Mouse (Mus musculus): ENCODE results near the gene H2-Oa.

The H2-Oa gene

DNA sequence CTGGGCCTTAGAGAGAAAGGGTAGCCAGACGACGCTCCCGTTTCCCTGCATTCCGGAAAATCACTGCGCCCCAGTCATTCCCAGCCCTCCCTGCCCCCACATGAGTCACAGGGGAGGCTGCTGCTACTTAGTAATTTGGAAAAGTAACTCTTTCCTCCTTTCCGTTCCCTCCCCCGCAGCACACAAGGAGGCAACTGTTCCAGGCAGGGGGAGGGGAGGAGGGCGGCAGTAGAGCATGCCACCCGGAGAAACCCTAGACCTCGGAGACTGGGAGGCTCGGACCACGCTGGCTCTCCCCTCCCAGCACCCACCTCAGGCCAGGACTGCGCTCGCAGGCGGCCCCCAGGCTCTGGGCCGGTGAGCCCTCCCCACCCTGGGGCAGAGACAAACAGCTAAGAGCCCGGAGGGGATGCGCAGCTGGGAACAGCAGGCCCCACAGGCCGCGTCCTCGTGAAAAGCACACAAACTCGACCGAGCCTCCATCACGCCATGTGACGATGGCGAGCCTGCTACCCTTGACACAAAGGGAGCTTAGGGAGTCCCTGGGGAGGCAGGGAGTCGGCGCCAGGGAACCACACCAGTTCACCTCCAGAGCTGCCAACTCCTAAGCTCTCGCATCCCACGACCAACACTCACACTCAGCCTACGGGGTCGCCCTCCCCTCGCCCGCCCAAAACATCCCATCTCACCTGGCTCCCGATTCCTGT is 29.2 kb downstream of the H2-Oa start:
- in situ Hi-C loops (cut with MboI; ENCODE audit: low sequenced_read_pairs): no loop called here

GRCm38 (mm10) chr17:34121879-34122187 is 29.7 kb downstream of the H2-Oa start:
- in situ Hi-C loops (cut with MboI; ENCODE audit: low sequenced_read_pairs): no loop called here

DNA sequence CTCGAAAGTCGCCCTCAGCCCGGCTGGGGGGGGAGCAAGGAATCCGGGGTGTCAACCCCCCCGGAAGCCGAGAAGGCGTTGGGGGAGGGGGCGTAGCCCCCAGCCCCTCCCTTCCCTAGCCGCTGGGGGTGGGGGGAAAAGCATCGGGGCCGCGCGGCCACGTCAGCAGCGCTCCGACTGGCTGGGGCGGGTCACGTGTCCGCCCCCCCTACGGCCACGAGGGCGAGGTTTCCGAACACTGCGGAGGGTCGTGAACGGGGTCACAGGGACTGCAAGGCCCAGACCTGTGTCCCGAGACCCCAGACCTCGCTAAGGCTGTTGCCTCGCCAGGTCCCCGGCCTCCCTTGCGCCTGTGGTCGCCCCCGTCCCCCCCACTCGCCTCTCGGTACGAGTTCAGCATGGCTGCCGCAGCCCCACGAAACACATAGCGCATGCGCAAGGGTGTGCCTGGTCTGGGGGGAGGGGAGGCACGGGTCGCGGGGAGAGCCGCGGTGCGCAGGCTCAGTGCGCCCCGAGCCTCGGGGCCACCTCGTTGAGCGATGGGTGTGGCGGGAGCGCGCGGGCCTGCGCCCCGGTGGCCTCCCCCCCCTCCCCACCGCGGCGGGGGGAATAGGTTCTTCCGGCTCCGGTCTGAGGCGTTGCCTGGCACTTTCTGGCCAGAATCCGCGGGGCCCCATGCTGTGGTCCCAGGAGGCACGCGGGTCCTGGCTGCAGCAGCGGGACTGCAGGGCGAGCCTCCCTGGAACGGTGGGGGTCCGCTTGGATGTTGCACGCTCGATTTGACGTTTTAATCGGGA is 30.2 kb downstream of the H2-Oa start, which contains the start of gene Brd2:
Brd2 (minus strand) TSS at position 447 of the 797 bp plus-strand sequence.
- in situ Hi-C loops (cut with MboI; ENCODE audit: low sequenced_read_pairs): no loop called here

DNA sequence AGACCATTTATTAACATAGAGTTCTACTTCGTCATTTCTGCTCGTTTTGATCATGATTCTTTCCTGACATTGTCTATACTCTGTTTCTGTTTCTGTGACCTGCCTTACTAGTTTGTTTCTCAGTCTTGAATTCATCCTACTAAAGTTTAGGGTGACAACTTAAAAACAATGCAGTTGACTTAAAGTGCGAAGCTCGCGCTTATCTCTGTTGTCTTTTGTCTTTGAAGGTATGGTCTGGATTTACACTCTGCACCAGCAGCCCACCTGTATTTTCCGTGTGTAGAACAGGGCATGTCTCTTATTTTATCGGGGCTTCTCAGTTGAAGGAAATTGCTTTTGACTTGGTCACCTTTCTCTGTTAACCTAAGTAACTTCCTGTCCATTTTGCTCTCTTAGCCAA is 31.0 kb downstream of the H2-Oa start:
- in situ Hi-C loops (cut with MboI; ENCODE audit: low sequenced_read_pairs): no loop called here

DNA sequence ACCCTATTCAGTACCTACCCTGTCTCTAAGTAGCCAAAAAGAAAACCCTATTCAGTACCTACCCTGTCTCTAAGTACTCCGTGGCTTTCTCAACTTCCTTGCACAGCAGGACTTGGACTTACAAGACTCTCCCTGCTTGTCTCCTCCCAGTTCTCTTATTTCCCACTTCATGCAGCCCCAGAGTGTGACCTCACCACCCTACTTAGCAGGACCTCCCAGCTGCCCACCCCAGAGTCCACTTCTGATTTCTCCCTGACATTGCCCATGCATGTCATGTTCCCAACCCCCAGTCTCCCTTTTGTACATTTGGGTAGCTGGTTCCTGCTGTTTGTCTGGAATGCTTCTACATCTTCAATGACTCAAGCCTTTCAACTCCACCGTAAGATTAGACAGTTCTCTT is 31.4 kb downstream of the H2-Oa start:
- in situ Hi-C loops (cut with MboI; ENCODE audit: low sequenced_read_pairs): no loop called here

DNA sequence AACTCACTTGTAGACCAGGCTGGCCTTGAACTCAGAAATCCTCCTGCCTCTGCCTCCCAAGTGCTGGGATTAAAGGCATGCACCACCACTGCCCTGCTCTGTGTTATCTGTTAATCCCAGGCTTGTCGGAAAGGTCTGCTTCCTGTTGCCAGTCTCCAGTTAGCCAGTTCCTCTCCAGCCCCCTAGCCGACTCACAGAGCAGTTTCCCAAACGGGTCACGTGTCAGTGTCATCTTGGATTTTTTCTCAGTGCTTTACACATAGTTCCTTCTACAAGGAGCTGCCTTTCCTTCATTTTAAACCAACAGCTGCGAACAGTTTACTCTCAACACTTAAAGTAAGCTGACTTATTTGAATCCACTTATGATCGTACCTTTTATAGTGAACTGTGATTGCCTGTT is 32.5 kb downstream of the H2-Oa start:
- in situ Hi-C loops (cut with MboI; ENCODE audit: low sequenced_read_pairs): no loop called here

DNA sequence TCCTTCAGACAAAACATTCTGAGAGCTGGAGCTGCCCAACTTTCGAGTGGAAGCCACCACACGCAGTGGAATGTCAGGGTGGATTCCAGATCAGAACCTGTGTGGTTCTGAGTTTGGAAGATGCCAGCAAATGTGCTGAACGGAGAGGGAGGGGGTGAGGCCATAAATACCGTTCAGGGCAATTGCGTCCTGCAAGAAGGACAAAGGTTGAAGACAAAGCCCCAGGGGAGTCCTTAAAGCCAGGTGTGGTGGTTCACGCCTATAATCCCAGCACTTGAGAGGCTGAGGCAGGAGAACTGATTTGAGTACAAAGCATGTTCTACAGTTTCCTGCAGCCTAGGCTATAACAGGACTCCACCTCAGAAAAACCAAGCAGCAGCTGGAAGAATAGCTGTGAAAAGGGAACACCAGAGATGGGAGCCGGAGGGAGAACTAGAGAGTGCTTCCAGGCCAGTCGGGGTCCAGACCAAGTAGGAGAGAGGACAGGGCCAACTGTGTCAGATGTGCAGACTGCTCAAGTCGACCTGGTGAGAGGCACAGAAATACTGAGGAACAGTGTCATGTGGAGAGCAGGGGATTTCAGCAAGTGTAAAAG is 34.8 kb downstream of the H2-Oa start:
- in situ Hi-C loops (cut with MboI; ENCODE audit: low sequenced_read_pairs): no loop called here

GRCm38 (mm10) chr17:34127475-34127874 is 35.3 kb downstream of the H2-Oa start:
- in situ Hi-C loops (cut with MboI; ENCODE audit: low sequenced_read_pairs): no loop called here

DNA sequence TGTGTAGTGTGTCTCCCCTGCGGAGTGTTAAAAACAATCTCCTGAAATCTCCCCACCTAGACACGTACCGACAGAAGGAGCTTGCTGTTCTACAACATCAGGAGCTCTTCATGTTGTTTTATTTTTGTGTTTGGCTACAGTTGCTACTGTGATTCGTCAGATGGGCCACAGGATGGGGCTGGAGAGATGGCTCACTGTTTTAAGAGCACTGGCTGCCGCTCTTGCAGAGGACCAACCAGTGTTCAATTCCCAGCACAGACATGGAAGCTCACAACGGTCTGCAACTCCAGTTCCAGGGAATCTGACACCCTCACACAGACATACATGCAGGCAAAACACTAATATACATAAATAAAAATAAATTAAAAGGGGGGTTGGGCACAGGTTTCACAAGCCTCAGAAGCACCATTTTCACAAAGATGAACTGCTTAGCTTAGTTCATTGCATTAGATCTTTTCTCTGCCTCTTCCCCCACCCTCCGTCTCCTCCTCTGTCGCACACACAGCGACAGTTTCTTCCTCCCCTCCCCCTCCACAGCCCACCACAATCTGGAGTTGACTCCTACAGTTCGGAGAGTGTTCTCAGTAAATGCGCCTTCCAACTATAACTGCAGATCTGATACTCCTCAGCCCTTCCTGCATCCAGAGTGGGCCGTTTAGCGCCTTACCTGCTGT is 36.3 kb downstream of the H2-Oa start:
- in situ Hi-C loops (cut with MboI; ENCODE audit: low sequenced_read_pairs): no loop called here

DNA sequence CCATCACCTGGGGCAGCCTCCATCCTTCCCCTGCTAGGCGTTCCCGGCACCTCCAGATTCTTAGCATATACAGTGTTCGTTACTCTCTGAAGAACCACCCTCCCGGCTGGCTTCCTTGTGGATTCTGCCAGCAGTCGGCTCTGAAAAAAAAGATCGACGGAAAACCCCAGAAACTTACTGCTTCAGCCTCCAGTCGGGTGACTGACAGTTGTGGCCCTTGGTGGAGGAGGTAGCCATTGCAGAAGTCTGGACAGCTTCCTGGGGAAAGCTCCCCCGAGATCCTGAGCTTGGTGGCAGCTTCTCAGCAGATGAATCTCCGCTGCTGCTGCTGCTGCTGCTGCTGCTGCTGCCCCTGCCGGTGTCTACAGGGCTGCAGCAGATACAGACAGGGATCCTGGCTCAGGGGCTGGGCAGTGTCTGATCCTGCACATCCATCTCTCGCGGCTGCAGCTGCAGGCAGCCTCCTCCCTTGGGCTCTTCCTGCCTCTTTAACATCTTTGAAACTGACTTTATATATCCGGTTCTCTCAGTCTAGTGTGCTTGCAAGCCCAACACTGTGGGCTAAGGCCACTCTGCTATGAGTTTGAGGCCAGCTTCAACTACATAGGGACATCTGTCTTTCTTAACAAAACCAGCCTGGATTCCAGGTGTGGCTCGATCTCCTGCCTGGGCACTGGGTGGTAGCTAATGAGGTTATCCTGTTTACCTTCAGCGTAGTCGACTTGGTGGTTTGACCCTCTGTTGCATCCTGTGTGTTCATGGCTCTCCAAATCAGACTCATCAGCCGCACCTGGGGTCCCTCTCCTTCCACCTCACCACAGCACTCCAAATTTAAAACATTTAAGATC is 37.0 kb downstream of the H2-Oa start:
- in situ Hi-C loops (cut with MboI; ENCODE audit: low sequenced_read_pairs): no loop called here

- in situ Hi-C loops (cut with MboI; ENCODE audit: low sequenced_read_pairs): loop anchor here (5.0 kb wide), 1 partner anchor 37 kb away; no protein-coding TSS in a partner anchor
Measured at GRCm38 (mm10) chr17:34130073-34130947, 38.2 kb downstream of the H2-Oa start.

DNA sequence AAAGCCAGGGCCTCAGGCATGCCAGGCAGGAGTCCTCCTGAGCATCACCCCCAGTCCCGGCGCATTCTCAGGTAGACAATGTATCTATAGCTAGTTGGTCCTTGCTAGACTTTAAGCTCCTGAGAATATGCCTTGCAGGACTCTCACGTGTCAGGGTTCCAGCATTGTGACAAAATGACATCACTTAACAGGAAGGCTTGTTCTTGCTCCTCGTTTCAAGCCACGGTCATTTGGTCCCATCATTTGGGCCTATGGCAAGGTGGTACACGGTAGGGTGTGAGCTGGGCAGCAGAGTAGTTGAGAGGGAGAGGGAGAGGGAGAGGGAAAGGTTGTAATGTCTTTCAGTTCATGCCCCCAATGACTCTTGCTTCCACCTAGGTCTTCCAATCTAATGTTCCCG is 39.8 kb downstream of the H2-Oa start:
- in situ Hi-C loops (cut with MboI; ENCODE audit: low sequenced_read_pairs): loop anchor here (5.0 kb wide), 1 partner anchor 35 kb away; no protein-coding TSS in a partner anchor

DNA sequence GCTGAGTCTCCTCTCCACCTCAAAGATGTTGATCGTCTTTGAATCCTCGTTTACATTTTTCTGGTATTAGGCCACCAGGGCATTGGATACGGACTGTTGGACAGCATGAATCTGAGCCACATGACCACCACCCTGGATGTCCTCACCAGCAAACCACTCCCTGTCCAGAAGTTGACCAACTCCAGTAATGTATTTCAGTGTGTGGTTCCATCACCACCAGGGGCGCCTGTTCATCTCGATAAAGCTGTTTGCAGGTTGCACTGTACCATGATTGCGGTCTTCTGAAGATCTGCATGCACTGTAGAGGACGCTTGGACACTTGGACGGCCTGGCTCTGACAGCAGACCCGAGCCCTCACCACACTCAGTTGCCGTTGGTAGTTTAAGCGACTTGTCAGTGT is 41.1 kb downstream of the H2-Oa start:
- in situ Hi-C loops (cut with MboI; ENCODE audit: low sequenced_read_pairs): loop anchor here (5.0 kb wide), 1 partner anchor 34 kb away; no protein-coding TSS in a partner anchor

DNA sequence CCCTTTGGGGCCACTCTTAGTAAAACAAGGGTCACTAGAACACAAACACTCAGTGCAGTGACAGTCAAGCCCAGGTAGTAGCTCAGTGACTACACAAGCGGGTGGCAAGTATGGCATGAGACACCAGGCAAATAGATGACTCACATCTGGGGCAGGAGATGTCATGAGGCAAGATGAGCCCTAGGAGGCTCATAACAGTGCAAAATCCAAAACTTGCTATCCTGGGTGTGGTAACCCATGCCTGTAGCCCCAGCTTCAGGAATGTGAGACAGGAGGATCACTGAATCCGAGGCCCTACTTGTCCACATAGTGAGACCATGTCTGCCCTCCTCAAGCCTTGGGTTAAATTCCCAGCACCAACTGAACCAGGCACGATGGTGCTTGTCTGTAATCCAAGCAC is 42.3 kb downstream of the H2-Oa start:
- in situ Hi-C loops (cut with MboI; ENCODE audit: low sequenced_read_pairs): loop anchor here (5.0 kb wide), 1 partner anchor 33 kb away; no protein-coding TSS in a partner anchor

DNA sequence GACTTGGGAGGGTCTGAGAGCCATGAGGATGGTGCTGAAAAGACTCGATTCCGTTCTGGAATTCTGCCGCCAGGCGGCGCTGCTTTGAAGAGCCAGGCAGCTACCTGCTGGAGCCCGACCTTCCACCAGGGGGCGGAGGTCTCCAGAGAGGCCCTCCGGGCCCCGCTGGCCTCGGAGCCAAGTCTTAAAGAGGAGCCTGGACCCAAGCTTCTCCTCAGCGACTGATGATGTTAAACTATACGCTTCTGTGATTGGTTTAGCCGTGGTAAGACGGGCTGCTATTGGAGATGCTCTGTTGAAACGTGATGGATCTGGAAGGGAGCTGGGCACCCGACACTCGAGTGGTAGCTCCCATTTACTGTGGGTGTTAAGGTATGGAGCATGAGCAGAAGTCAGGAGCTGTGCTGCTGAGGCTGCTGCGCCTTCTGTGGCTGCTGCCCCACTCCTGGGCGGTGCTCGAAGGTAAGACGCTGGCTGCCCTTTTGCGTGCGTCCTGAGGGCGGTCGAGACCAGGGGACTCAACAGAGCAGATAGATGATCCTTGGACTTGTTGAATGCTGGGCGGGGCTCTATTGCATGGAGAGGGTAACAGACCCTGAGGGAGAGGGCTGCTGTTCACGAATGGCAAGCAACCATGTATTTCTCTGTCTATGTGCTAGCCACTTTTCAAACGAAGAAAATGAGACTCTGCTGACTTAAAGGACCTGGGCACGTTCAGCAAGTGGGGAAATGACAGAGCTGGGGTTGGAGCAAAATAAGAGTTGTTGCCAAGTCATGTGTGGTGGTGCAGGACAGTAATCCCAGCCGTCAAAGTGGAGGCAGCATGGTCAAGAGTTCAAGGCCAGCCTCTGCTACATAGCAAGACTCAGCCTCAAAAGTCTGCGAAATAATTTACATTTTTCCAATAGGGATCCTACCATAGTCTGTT is 43.4 kb downstream of the H2-Oa start:
- in situ Hi-C loops (cut with MboI; ENCODE audit: low sequenced_read_pairs): no loop called here

DNA sequence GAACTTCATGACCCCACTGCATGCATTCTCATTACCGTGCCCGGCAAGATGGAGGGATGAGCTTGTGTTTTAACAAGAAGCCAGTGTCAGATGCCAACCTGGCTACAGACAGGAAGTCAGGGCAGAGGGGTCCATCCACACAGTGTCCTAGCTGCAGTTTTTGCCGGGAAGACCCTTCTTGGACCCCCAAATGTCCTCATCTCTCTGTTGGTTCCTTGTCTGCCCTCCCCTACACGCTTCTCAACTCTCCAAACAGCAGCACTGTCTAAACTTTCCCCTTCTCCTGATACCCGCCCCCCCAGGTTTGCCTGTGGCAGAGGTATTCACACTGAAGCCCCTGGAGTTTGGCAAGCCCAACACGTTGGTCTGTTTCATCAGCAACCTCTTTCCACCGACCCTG is 45.5 kb downstream of the H2-Oa start:
- in situ Hi-C loops (cut with MboI; ENCODE audit: low sequenced_read_pairs): no loop called here

DNA sequence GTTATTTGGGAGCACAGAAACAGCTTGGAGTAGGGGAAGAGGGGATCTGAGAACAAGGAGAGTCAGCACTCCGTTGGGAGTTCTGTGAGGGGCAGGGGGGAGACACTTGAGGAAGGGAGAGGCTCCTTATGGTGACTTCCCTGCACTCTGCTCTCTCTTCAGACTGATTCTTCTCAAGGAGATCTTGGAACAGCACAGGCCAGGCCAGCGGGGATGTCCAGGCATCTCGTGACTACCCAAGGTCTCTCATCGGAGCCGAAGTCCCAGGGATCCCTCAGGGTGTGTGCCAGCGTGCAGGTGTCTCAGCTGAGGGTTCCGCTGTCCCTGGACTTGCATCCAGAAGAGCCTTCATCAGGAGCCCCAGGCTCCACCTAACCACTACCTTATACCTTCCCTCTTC is 46.5 kb downstream of the H2-Oa start:
- in situ Hi-C loops (cut with MboI; ENCODE audit: low sequenced_read_pairs): no loop called here

- in situ Hi-C loops (cut with MboI; ENCODE audit: low sequenced_read_pairs): no loop called here
Measured at GRCm38 (mm10) chr17:34139416-34139815, 47.3 kb downstream of the H2-Oa start.
